Mouse (Mus musculus): ENCODE measurements around the gene Xcr1.

DNA sequence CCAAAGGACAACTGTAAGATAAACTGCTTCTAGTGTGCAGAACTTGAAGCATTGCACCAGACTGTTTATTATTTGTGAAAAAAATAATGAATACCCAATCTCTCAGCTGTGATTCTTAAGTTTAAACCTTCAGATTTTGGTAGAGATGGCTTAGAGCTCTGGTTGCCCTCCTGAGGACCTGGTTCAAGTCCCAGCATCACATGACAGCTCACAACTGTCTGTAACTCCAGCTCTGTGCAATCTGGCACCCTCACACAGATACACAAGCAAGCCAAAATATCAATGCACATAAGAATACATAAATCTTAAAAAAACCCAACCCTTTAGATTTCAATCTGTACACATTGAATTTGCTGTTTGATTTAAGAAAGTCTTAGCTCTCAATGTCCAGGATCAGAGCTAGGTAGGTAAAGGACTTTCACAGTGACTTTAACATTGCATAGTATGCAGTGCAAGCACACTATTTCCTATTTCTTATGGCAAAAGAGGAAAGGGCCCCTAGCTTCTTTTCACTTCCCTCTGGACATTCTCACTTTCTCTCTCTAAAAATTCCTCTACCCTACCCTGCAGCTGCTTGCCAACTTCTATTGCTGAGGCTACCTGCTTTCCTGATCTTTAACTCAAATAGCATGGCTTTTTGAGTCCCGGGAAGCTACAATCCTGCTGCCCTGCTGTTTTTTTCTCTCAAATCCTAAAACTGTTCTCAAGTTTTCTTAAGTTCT is 1.2 kb upstream of the Xcr1 start:
- TF ChIP-seq CTCF (IDR thresholded peaks at IDR 0.05; ENCODE audit: low read depth) (no peak), EP300 (optimal IDR thresholded peaks at IDR 0.05) (no peak)
